Mouse (Mus musculus): ENCODE data around the gene Gm38655.

The Gm38655 gene

GRCm38 (mm10) chr17:25175411-25175810 is at the start of gene Gm38655:
Gene Gm38655, minus strand, starts transcription at chr17:25175471.
- no peak for DNase-seq (ENCODE audit: low read depth, low spot score)

DNA sequence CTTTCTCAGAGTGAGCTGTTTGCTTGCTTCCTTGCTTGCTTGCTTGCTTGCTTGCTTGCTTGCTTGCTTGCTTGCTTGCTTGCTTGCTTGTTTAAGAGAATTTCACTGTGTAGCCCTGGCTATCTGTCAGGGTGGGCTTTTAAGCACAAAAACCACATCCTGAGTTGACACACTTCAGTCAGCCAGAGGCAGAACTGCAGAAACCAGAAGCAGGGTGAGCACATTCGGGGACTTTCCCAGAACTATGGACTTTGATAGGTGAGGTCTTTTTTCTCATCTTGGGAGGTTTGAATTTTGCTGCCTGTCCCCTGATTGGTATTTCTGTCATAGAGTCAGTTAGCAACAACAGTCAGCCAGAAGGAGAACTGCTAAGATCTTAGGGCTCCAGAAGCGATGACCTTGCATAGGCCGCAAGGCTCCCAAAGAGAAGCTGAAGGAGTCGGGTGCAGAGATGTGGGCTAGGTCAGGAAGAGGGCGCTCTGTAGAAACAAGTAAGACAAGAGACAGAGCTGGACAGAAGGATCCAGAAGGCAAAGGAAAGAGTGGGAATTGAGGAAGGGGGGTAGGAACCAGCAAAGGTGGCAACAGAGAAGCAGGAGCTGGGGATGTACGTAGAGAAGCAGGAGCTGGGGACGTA is 49.4 kb upstream of the Gm38655 start:
- DNase-seq (ENCODE audit: low read depth, low spot score), result peak; percentile 78

- DNase-seq (ENCODE audit: low read depth, low spot score), result peak; percentile 39
Measured at GRCm38 (mm10) chr17:25222951-25223601, 47.8 kb upstream of the Gm38655 start.

DNA sequence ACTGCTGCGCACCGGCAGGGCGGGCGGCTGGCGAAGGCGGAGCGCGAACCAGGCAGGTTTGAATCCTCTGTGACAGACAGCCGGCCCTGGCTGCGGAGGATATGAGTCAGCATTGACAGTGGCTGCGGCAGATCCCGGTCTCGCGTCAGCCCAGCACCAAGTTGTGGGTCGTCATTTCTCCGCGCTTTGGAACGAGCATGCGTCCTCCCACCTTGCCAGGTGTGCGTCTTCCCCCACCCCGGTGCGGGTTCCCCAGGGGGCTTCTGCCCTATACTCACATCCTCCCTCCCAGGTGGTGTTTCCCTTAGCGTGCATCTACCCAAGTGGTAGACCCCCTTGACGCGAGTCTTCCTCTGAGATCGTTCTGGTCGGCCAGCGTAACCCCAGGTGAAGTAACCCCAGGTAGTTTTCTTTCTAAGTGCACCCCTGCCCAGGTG is 47.3 kb upstream of the Gm38655 start:
- peak; percentile 55 for DNase-seq (ENCODE audit: low read depth, low spot score)

- DNase-seq (ENCODE audit: low read depth, low spot score), result peak; percentile 88
Measured at GRCm38 (mm10) chr17:25221821-25222503, 46.7 kb upstream of the Gm38655 start.

GRCm38 (mm10) chr17:25220746-25221145 is 45.5 kb upstream of the Gm38655 start:
- no peak for DNase-seq (ENCODE audit: low read depth, low spot score)

DNA sequence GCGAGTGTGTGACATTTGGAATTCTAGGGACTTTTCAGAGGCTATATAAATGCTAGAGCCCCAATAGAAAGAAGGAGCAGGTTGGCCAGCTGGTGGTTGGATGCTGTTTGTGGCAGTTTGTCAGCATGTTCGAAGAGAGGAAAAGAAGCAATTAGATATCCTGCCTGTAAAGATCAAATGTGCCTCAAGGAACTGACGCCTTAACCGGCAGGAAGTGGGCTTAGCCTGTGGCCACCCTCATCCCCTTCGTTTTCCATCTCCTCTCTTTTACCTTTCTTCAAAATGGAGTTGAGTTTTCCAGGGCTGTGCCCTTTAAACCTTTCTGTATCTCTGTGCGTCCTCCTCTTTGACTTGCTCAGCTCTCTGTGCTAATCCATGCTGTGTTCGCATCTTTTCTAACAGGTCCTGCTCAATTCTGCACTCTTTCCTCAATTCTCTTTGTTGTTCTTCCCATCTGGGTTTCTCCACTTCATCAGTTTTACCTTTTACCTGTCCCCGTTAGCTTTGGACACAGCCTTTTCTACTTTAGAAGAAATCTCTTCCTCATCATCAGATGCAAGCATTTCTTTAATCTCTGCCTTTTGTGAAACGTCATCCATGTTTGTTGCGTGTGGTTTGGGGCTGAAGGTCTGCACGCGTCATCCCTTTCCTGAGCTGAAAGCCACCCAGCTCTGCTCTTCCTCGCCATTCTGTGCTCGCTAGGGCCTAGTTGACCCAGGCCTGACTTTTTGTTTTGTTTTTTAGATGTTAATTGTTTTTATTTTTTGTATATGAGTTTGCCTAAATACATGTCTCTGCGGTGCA is 44.4 kb upstream of the Gm38655 start:
- DNase-seq (ENCODE audit: low read depth, low spot score), result peak; percentile 40

DNA sequence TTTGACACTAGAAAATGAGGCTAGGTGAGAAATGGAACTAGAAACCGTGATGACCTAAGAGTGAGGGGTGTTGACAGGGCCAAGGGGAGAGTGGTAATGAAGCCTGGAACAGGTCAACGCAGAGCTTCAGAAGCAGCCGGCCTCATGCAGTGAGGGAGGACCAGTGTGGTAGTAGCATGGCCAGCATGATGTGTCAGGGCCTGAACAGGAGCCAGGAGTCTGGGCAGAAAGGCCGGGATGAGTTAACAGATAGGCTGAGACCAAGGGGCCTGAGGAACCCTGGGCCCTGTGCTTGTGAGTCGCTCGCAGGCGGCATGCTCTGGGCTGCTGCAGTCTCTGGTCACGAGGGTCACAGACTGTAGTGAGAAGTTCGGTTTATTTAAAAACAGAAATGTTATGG is 43.7 kb upstream of the Gm38655 start:
- DNase-seq (ENCODE audit: low read depth, low spot score), result no peak

DNA sequence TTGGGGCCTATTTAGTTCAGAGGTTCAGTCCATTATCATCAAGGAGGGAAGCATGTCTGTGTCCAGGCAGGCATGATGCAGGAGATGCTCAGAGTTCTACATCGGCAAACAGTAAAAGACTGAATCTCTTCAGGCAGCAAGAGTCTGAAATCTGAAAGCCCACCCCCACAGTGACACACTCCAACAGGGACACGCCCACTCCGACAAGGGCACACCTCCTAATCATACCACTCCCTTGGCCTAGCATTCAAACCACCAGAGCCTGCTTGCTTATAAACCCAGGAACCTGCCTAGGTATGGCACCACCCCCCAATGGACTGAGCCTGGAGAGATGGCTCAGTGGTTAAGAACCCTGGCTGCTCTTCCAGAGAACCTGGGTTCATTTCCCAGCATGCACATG is 40.2 kb upstream of the Gm38655 start:
- DNase-seq (ENCODE audit: low read depth, low spot score), result no peak

DNA sequence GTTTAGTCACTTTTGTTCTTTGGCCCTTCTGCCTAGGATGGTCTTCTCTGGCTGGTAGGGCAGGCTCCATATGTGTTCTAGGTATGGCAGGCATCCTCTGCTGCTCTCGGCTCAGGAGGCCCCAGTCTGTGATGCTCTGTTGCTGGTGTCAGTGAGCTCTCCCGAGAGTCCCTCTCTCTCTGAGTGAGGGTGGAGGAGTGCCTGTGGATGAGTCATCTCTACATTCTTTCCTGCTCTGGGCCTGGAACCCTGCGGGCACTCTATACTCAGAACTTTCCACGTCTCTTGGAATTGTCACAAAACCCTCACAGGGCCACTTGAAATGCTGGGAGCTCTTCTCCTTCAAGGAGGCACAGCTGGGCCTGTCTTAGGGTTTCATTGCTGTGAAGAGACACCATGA is 36.4 kb upstream of the Gm38655 start:
- DNase-seq (ENCODE audit: low read depth, low spot score), result no peak

DNA sequence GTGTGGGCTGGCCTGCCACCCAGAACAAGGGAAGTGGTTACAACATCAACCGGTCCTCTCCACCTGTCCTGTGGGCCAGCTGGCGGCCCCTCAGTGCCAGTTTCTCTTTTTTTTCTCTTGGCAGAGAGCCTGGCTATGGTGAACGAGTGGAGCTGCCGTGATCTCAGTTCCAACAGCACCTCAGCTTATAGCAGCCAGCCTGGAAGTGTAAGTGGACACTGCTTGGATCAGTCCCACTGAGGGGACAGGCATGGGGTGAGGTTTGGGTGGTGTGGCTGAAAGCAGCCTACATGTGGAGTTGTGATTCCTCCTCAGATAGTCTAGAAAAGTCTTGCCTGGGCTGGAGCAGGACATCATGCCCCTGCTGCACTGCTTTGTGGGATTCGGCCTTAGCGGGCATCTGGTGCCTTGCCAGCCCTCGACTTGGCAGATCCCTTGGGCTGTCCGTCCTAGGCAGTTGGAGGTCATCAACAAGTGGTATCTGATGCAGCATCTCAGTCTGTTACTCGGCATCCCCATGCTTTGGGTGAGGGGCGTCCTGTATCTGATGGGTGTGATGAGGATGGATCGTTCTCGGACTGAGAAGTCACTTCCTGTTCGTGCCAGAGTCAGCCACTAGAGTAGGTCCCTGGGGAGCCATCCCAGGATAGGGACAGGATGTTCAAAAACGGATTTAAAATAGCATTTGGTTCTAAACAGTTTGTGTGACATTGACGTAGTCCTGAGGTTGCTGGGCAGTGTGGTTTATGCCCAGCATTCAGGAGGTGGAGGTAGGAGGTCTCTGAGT is 35.6 kb upstream of the Gm38655 start:
- DNase-seq (ENCODE audit: low read depth, low spot score), result no peak

GRCm38 (mm10) chr17:25210006-25210405 is 34.7 kb upstream of the Gm38655 start:
- DNase-seq (ENCODE audit: low read depth, low spot score), result no peak

GRCm38 (mm10) chr17:25202401-25202800 is 27.1 kb upstream of the Gm38655 start:
- DNase-seq (ENCODE audit: low read depth, low spot score), result no peak

GRCm38 (mm10) chr17:25189091-25189490 is 13.8 kb upstream of the Gm38655 start:
- no peak for DNase-seq (ENCODE audit: low read depth, low spot score)

DNA sequence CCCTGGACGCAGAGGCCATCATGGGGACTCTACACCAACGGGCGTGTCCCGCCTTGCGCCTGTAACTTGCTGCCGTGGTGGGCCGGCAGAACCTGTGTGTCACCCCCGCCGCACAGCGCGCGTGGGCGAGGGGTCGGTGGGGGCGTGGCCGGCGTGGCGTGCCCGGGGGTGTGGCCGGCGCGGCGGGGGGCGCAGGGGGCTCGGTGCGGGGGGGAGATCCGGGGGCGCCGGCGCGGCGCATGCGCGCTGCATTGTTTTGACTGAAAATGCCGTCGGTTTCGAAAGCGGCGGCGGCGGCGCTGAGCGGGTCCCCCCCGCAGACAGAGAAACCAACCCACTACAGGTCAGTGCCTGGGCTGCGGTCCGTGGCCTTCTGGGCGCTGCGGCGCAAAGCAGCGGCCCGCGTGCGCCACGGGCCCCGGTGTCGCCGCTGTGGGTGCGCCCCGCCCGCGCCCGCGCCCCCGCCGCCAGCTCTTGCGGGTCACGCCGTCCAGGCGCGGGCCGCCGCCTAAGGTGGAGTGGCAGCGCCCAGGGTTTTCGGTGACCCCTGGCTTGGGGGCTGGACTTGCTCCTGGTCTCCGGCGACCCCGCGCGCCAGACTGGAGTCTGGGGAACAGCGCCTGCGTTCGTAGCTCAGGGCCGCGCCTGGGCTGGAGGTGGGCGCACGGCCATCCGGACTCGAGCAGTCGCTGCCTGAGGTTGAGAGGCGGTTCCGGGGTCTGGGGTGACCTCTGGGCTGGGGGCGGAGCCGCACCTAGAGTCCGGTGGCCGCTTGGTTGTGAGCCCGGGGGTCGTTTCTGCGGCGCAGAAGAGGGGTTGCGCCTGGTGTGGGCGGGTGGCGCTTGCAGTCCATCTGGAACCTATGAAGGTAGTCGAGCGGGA is 13.1 kb upstream of the Gm38655 start, which contains the start of gene Unkl:
Gene Unkl, plus strand, starts transcription at position 248 of the 882 bp plus-strand sequence.
- DNase-seq (ENCODE audit: low read depth, low spot score), result peak; percentile 87

- no peak for DNase-seq (ENCODE audit: low read depth, low spot score)
Measured at GRCm38 (mm10) chr17:25187784-25188149, 12.5 kb upstream of the Gm38655 start.

DNA sequence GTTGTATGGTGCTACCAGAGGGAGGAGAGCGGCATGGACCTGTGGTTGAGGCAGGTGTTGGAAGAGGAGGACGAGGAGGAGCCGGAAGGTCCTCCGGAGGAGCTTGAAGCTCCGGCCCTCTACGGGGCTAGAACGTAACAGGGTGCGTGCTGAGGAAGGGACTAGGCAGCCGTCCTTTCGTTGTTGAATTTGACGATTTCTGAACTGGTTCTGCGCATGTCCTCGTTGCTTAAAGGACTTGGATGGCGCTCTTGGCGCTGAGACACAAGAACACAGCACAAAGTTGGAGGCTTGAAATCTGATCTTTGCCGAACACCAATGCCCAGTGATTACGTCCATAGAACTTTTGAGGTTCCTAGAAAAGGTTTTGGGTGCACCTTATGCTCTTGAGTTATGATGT is 9.7 kb upstream of the Gm38655 start:
- DNase-seq (ENCODE audit: low read depth, low spot score), result no peak

- peak; percentile 99 for DNase-seq (ENCODE audit: low read depth, low spot score)
Measured at GRCm38 (mm10) chr17:25184129-25184691, 8.9 kb upstream of the Gm38655 start, which contains the start of gene BC003965. Gene BC003965, plus strand, starts transcription at chr17:25184554.

DNA sequence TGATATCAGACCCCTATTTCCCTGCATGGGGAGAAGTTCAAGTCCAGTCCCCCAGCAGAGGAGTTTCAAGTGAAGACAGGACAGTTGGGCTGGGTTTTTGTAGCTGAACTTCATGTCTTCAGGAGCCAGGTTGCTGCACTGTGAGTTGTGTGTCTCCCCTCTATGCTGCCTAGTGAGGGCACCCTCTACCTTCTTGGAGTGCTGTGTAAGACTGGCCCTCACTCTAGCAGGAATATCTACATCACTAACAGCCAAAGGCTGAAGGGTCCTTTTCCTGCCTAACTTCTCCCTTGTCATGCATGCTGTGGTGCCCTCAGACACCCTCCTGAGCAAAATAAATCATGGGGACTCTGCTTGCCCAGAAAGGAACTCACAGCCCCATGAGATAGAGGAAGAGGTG is 8.0 kb upstream of the Gm38655 start:
- DNase-seq (ENCODE audit: low read depth, low spot score), result peak; percentile 44

- DNase-seq (ENCODE audit: low read depth, low spot score), result no peak
Measured at GRCm38 (mm10) chr17:25172558-25172957, 2.7 kb downstream of the Gm38655 start.

Measured in CD4-positive, CD25-positive, alpha-beta regulatory T cell, adult 2 months (primary cell).